Mouse (Mus musculus): ENCODE results near the gene Lrrc74a.

DNA sequence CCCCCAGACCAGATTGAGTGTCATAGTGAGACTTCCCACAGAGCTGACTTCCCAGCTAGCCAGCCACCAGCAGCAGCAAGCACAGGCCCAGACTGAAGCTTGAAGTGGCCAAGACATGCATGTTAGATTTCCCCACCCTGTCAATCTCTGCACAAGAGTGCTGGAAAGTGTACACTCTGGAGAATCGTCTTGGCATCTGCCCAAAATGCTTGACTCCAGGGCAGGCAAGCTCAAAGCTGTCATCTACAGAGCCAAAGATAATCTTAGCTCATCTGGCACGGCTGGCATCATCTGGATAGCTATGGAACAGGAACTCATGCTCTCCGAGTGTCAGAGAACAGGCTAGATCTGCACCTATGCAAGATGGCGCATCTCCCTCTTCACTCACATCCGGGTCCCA lies 12.7 kb upstream of the Lrrc74a start:
- TF ChIP-seq POLR2A (IDR thresholded peaks at IDR 0.05; ENCODE audit: insufficient read depth, low read length): no peak
- no peak for TF ChIP-seq EP300 (IDR thresholded peaks at IDR 0.05; ENCODE audit: insufficient read depth, low read depth, low read length)
